Mouse (Mus musculus): Measurements from ENCODE around the gene 1700057G04Rik.
"Not testable (repeated sequence)": the region's sequence is repeated elsewhere in the genome, so short reads cannot be mapped to it uniquely, and the experiment has no call there.

The 1700057G04Rik gene

GRCm38 (mm10) chr9:92305620-92306220 lies 3.5 kb upstream of the 1700057G04Rik start:
- DNase-seq = no peak

DNA sequence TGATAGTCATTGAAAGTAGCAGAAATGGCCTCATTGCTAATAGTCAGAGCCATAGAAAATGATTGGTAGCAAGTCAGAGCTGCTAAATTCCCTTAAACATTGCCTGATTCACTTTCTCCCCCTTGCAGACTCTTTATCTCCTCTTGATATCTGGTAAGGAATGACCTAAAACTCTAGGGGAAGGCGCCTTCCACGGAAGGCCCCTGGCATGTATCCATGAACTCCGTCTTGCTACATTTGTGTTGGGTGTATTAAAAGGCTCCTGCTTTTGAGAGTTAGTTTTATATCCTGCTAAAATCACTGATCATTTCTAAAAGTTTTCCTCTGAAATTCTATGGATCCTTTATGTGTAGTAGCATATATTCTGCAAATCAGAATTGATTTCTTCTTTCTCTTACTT lies 7.6 kb downstream of the 1700057G04Rik start:
- no peak for DNase-seq

DNA sequence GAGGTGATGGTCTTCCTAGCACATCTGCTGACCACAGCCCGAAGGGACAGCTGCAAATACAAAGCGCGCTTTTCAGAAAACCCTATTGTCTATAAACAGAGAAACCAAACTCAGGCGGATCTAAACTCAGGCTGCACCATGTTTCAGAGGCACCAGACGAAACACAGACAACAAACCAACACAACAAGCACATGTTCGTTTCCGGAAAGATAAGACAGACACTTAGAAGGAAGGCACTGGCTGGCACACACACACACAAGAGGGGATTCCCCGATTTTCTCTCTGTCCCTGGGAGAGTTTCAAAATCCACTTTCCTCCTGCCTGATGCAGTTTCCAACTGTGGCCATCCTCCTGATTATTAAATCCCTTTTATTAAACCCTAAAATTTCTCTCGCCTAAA lies 16.8 kb downstream of the 1700057G04Rik start:
- not testable (repeated sequence) for DNase-seq

DNA sequence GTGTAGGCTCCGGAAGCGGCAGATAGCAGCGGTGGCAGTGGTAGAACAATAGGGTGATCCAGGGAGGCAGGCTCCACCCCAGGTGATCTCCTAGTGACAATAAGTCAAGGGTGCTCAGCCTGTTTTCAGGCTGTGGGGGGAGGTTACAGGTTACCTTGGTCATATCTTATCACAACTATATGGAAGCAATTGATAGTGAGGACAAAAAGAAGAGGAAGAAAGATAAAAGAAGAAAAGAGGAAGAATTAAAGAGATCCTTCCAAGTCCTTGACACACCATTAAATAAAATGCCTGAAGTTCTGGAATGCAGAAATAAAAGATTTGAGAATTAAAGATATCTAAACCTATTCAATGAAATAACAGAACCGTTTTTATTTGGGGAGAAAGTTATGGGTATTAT lies 17.6 kb downstream of the 1700057G04Rik start:
- peak; percentile 77 for DNase-seq

GRCm38 (mm10) chr9:92331383-92331782 lies 22.2 kb downstream of the 1700057G04Rik start:
- no peak for DNase-seq

GRCm38 (mm10) chr9:92334845-92335244 lies 25.7 kb downstream of the 1700057G04Rik start:
- DNase-seq = no peak

DNA sequence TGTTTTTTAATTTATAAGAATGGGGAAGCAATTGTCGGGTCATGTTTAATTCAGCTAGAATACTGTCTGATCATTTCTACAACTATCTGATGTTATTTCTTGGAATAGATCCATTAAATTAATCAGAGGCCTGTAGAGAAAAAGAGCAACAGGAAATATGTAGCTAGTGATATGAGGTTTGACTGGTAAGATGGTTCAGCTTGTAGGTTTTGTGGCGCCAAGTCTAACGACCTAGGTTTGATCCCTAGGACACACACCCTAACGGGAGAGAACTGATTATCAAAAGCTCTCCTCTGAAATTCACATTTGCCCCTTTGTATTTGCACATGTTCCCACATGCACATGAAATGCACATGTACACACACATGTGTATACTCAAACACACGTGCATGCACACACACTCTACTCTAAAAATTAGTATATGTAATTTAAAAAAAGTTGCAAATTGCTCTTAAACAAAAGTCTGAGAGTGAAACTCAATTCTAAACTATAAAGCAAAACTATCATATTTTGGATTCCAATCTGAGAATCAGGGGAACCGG lies 26.2 kb downstream of the 1700057G04Rik start:
- no peak for DNase-seq

- no peak for DNase-seq
Observed at GRCm38 (mm10) chr9:92337063-92337462, 27.9 kb downstream of the 1700057G04Rik start.

DNA sequence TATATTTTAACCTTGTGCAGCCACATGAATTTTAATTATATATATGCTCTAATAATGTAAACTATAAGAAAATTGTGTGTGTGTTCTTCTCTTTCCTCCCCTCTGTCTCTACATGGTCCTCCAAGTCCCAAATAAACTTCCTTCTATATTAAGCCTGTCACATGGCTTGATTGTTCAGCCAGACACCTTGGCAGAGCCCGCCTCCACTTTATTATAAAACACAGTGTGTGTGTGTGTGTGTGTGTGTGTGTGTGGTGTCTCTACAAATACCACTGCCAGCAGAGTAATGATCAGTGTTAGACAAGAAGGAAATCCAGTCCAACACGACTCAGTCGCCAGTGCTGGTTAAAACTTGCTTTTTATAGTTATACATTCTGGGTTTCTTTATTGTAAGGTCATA lies 28.5 kb downstream of the 1700057G04Rik start:
- peak; percentile 93 for DNase-seq

- no peak for DNase-seq
Observed at GRCm38 (mm10) chr9:92338954-92339353, 29.8 kb downstream of the 1700057G04Rik start.

DNA sequence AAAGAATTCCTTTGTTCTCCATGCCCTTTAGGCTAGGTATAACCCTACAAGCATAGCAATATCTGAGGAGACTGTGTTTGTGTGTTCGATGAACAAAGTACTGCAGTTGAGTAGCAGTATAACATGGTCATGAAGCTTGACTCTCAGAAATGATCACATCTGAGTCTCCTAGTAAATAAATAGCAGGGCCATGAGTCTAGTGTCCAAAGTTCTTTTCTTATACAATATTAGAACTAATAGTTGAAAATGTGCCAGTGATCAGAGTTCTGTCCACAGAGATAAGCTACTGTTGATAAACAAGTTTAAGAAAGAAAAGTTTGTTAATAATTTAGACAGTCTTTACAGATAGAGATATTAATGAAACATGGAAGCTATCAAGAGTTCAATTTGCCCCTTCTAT lies 42.7 kb downstream of the 1700057G04Rik start:
- no peak for DNase-seq

DNA sequence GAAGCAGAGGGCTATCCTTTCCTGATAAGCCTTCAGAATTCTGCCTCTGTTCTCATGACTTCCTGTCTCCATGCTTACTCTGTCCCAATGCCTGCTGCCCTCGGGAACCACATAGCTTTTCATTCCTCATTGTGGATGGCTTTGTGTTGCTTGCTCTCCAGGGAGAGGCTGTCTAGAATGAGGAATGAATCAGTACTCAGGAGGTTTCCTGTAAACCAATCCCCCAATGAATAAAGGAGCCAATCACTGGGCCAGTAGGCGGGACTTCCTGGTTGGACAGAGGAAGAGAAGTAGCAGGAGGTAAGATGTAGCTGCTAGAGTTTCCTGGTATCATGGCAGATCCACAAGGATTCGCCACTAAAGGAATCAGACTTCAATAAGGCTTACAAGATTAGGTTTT lies 44.1 kb downstream of the 1700057G04Rik start:
- DNase-seq = peak; percentile 89

DNA sequence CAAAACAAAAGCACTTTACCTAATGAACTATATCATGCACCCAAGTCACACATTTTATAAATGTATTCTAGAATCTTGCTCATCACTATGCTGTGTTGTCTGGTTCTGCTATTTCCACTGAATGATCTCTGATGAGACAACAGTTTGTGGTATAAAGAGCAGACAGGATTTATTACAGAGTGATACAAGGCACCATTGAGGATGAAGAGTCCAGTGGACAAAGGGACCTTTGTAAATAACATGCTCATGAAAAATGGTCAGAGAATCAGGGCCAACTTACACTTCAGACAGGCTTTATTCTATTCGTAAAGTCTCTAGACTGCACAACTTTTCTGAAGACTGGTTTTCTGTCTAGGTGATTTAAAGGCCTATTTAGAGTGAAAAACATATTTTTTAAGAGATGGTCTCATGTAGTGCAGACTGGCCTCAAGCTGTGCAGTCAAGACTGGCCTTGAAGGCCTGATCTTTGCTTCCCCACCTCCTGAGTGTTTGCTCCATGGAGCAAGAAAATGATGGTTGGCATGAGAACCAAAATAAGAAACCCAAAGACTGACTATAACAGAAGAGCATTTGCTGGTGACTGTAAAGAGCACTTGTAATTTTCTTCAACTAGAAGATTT lies 51.6 kb downstream of the 1700057G04Rik start:
- DNase-seq = no peak

- no peak for DNase-seq
Observed at GRCm38 (mm10) chr9:92363478-92363877, 54.3 kb downstream of the 1700057G04Rik start.

- DNase-seq = no peak
Observed at GRCm38 (mm10) chr9:92368920-92369319, 59.7 kb downstream of the 1700057G04Rik start.

DNA sequence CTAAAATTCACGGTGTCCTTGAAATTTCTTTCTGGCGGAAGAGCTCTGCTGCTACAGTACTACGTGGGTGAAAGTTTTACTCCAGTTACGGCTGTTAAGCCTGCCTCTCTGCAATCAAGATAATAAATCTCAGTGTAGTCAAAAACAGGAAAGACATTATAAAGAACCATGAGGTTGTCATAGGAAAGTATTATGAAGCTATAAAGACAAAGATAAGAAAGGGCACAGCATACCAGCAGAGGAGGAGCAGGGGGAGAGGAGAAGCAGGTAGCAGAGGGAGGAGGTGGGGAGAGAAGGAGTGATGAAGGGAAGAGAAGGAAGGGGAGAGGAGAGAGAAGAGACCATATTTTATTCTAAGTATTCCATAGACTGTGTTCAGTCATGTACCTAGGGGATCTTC lies 64.7 kb downstream of the 1700057G04Rik start:
- no peak for DNase-seq

DNA sequence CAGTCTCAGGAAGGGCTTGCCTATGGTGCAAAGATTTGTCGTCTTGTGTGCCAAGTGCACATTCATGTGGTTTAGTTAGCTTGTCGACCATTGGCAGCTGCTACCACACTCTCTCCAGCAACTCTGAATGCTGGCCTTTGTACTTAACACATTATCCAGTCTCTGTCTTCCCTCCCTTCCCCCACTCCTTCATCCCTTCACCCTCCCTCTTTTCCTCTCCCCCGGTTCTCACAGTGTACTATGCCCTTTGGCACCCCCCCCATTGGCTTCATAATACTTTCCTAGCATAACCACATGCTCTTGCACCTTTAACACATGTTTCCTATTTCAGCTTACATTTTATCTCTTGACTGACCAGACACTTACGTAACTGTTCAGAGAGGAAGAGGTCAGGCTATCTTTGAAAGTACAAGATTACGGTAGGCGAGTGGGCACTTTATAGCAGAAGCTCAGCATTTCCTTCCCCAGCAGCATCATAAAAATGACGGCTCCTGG lies 65.6 kb downstream of the 1700057G04Rik start:
- peak; percentile 92 for DNase-seq

- no peak for DNase-seq
Observed at GRCm38 (mm10) chr9:92375378-92375777, 66.2 kb downstream of the 1700057G04Rik start.

GRCm38 (mm10) chr9:92377967-92378366 lies 68.8 kb downstream of the 1700057G04Rik start:
- no peak for DNase-seq

GRCm38 (mm10) chr9:92379240-92379639 lies 70.1 kb downstream of the 1700057G04Rik start:
- no peak for DNase-seq

DNA sequence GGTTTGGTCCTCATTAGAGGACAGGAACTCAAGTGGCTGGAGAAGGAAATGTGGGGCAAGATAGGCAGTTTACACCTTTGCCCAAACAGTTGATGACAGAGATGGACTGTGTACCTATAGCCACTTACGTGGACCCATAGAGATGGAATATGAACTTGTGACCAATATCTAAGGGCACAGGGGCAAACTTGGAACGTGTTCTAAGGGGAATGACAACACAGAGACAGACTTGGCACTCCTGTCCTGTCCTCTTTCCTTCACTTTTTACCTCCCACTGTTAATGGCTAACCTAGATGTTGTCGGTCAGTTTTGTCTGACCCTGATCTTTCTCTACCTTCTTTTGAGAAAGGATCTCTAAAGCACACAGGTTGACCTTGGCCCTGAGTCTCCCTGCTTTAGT lies 74.2 kb downstream of the 1700057G04Rik start:
- DNase-seq = no peak

DNA sequence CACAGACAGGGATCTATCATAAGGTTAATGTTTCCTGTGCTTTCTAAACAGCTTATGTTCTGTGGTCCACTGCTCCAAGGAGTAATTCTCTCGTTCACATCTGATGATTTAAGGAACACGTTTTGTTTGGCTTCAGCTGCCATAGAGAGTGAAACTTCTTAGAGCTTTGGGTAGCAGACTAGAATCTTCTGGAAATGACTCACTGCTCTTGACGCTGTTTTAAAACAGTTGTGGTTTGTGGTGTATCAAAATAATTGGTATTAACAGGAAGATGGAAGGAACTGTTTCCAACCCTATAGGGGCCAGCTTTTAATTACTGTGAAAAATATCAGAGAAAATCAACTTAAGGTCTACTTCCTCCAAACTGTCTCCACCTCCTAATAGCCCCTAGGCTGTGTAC lies 75.2 kb downstream of the 1700057G04Rik start:
- no peak for DNase-seq

DNA sequence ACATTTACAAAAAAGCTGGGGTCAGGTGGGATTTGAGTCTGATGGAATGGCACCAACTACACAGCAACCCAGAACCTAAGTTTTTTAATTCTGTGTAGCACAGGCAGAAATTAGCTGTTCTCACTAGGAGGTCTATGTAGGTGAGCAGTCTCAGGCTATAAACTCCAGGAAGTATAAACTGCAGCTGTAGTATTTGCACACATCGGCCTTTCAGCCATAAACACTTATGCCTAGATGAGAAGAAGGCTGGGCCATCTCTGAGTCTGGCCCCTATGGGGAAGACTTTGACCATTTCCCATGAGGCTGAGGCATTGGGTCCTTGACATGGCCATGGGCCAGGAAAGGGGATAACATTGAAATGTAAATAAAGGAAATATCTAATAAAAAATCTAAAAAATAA lies 76.7 kb downstream of the 1700057G04Rik start:
- no peak for DNase-seq

GRCm38 (mm10) chr9:92386871-92387270 lies 77.7 kb downstream of the 1700057G04Rik start:
- DNase-seq = no peak

DNA sequence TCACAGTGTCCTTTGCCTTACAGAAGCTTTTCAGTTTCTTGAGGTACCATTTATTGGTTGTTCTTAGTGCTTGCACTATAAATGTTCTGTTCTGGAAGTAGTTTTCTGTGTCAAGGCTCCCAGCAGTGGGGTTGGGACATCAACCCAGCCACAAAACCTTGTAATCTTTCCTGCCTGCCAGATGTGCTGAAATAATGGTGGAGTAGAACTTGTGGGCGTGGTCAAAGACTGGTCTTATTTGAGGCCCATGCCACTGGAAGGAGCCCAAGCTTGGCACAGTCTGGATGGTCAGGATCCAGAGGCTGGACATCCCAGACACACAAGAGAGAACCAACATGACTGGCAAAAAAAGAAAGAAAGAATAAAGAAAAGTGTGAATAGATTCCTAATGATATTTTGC lies 78.2 kb downstream of the 1700057G04Rik start:
- DNase-seq = no peak
